Mouse (Mus musculus) embryonic fibroblast, embryonic 13.5 days (primary cell): ENCODE measurements around the gene Crybg1.

ENCODE experiments used
- CTCF ChIP-seq: IDR thresholded peaks from 2 replicates; pipeline ENCODE4 v1.5.1; 2011; ENCODE audit warnings: mild to moderate bottlenecking, control low read depth, low read length, moderate library complexity, borderline replicate concordance; ENCODE audit not compliant: insufficient read depth
- POLR2A ChIP-seq: IDR thresholded peaks from 2 replicates; pipeline ENCODE4 v1.6.1; 2011; ENCODE audit warnings: low read depth, mild to moderate bottlenecking, control low read depth, low read length, moderate library complexity

DNA sequence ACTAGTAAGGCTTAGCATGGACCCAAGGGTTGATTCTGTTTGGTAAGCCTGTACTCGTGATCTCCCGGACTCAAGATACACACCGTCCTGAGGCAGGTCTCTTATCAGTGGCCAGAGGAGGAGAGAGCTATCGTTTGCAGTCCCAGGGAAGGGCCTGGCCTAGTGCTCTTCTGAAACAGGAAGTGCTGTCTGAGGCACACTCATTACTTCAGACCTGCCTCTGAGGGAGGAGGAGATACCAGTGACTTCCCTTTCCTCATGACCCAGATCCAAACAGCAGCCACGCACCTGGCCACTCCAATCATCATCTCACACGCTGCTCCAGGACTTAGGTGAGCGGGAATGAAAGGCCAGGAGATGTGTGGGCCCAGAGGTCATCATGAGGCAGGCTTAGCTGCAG, 79.5 kb downstream of the Crybg1 start:
- no peak for TF ChIP-seq POLR2A
- no peak for TF ChIP-seq CTCF
